Mouse (Mus musculus) ovary, adult 10 weeks (tissue): Measurements from ENCODE around the gene Cc2d2b. TPM values are rescaled to one million over a fixed set of nuclear protein-coding genes. Genes with fewer than 3 reads are reported as not detected.

Experiments
- polyA plus RNA-seq: library from polyadenylated mRNA; stranded (reverse); fragments of 350-450 nt; fragmentation: Illumina TruSeq; extraction: RNeasy Lipid Tissue Mini Kit (QIAGEN cat#74804); gene quantifications from one replicate; pipeline ENCODE4 v1.2.3, GENCODE M21; 2014

Gene Cc2d2b
- 1.1 TPM for polyA plus RNA-seq

GRCm38 (mm10) chr19:40748559-40748958 lies at the start of gene Cc2d2b:
Cc2d2b (plus strand) TSS chr19:40748753.

GRCm38 (mm10) chr19:40830703-40831415 lies 82.3 kb downstream of the Cc2d2b start, which contains the start of gene Ccnj:
Ccnj (plus strand) TSS chr19:40831279.

Other genes with a start within 250 kb of the Cc2d2b start
- gene Sorbs1, start 235.0 kb upstream of the Cc2d2b start, polyA plus RNA-seq, result 110 TPM
- gene Aldh18a1, start 160.3 kb upstream of the Cc2d2b start, polyA plus RNA-seq, result 13.7 TPM
- 8.0 TPM for gene Tctn3, start 136.5 kb upstream of the Cc2d2b start, polyA plus RNA-seq
- 89.5 TPM for gene Entpd1, start 136.4 kb upstream of the Cc2d2b start, polyA plus RNA-seq
- 12.9 TPM for gene Ccnj, start 82.5 kb downstream of the Cc2d2b start, polyA plus RNA-seq
- 71.2 TPM for gene Zfp518a, start 146.0 kb downstream of the Cc2d2b start, polyA plus RNA-seq
- 5.9 TPM for gene Blnk, start 245.8 kb downstream of the Cc2d2b start, polyA plus RNA-seq